Mouse (Mus musculus) gastrocnemius, adult 2 months (tissue): ENCODE data around the gene Casp2. TPM values are rescaled to one million over a fixed set of nuclear protein-coding genes. Genes with fewer than 3 reads are reported as not detected.

ENCODE experiments used
- DNase-seq: peaks from one replicate; pipeline ENCODE4 v3.0.0; 2022
- H3K27ac ChIP-seq: fragments of 200-600 bp; 2 replicates; pipeline ENCODE4 v1.8.1; 2022; ENCODE audit warnings: mild to moderate bottlenecking
- H3K4me3 ChIP-seq: fragments of 200-600 bp; 2 replicates; pipeline ENCODE4 v1.8.1; 2022; ENCODE audit warnings: mild to moderate bottlenecking, moderate library complexity
- CTCF ChIP-seq: fragments of 200-600 bp; IDR thresholded peaks from 2 replicates; pipeline ENCODE4 v1.8.1; 2022; ENCODE audit warnings: antibody characterized with exemption, mild to moderate bottlenecking, moderate library complexity
- intact Hi-C: fragments of 180-260 bp; cut with DNase I; formaldehyde crosslinking; loops from one replicate; pipeline ENCODE4 v1.15.1; 2025
- total RNA-seq, 2 experiments: library from RNA; stranded (reverse); gene quantifications; 2 replicates each; pipeline ENCODE4 v1.2.3; 2021

Casp2 gene
- total RNA-seq, 2 experiments from 2014 or later, result 5.0 to 6.1 TPM

DNA sequence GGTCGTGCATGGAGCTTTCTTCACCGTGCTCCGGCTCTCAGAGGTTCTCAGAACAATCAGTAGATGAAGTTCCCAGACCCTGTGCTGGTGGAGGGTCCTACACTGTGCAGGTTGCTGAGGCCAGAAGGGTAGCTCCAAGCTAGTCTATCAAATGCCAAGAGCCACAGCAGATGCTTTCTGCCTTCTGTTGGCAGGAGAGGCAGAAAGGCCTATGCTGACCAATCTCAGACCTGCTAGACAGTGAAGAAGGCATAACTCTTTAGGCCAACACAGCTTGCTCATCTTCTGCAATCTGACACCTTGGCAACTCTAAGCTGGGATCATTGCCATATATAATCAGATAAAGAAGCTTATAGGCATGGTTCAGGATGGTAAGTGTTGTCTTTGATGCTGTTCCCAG is 65.4 kb downstream of the Casp2 start:
- Histone ChIP-seq H3K4me3 (no peak overlapping the region), H3K27ac (no peak overlapping the region)
- intact Hi-C loops, result no loop called here
- DNase-seq, result no peak
- no peak for TF ChIP-seq CTCF

DNA sequence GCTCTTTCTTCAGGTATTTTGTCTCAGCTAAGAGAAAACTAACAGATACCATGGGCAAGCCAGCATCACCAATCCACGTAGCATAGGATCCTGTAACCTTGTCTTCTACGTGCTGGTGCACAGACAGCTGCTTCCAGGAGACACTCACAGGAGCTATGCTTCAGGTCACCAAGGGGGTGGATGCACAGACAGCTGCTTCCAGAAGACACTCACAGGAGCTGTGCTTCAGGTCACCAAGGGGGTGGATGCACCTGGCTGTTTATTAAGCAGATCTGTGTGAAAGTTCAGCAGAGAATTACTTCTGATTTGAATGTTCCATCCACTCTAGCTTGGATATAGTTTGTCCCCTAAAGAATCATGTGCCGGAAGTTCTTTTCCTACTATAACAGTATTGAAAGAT is 66.2 kb downstream of the Casp2 start:
- TF ChIP-seq CTCF, result no peak
- Histone ChIP-seq H3K27ac (no peak overlapping the region), H3K4me3 (no peak overlapping the region)
- no peak for DNase-seq
- intact Hi-C loops, result no loop called here

Other genes starting within 250 kb of the Casp2 start
- not detected for gene Sva, start 226.6 kb upstream of the Casp2 start, total RNA-seq
- gene Tas2r139, start 124.0 kb upstream of the Casp2 start, total RNA-seq, result not detected
- not detected for gene Tas2r144, start 49.7 kb upstream of the Casp2 start, total RNA-seq
- 10 to 100 TPM; 36.9 to 64.3 TPM for gene Gstk1, start 19.1 kb upstream of the Casp2 start, total RNA-seq
- under 1 TPM in 1 of 2 experiments, not detected in 1; 0.33 TPM for gene Tmem139, start 3.0 kb upstream of the Casp2 start, total RNA-seq
- gene Clcn1, start 21.7 kb downstream of the Casp2 start, total RNA-seq, result 100 to 1,000 TPM; 126 to 170 TPM
- under 1 TPM; 0.33 to 0.45 TPM for gene Fam131b, start 59.7 kb downstream of the Casp2 start, total RNA-seq
- 10 to 100 TPM; 19.7 to 24.7 TPM for gene Zyx, start 84.6 kb downstream of the Casp2 start, total RNA-seq
- under 1 TPM in 1 of 2 experiments, not detected in 1; 0.10 TPM for gene Epha1, start 108.3 kb downstream of the Casp2 start, total RNA-seq
- gene Tas2r143, start 135.3 kb downstream of the Casp2 start, total RNA-seq, result not detected
- gene Tas2r135, start 140.4 kb downstream of the Casp2 start, total RNA-seq, result not detected
- under 1 TPM in 1 of 2 experiments, not detected in 1; 0.28 TPM for gene Tas2r126, start 169.6 kb downstream of the Casp2 start, total RNA-seq
- not detected for gene Olfr458, start 200.2 kb downstream of the Casp2 start, total RNA-seq
- gene Olfr457, start 211.3 kb downstream of the Casp2 start, total RNA-seq, result not detected
- gene Olfr456, start 222.2 kb downstream of the Casp2 start, total RNA-seq, result not detected